Mouse (Mus musculus) adipocyte (in vitro differentiated cells): ENCODE measurements around the gene Zbtb4.

ENCODE experiments used
- DNase-seq: peaks from one replicate; pipeline ENCODE4 v3.0.0-alpha.2; 2016; ENCODE audit warnings: low spot score

Gene Zbtb4

DNA sequence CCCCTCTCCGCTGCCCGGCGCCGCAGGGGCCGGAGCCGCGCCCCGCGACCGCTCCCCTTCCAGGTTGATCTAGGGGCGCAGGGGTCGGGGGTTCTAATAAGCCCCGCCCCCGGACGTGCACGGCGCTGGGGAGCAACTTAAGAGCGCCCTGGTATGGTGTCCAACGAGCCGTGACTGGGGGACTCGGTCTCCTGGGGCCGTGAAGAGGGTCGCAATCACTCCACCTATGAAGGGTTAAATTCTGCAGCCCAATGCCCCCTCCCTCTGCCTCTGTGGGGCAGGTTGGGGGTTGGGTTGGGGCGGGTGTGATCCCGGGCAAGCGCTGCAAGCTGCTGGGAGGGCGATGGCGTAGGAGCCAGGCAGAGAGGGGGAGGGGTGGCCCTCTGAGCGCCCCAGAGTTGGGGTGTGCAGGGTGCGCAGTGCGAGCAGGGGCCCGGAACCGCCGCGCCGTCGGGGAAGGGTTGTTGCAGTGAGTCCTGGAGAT, 456 bp downstream of the Zbtb4 start:
- no peak for DNase-seq

DNA sequence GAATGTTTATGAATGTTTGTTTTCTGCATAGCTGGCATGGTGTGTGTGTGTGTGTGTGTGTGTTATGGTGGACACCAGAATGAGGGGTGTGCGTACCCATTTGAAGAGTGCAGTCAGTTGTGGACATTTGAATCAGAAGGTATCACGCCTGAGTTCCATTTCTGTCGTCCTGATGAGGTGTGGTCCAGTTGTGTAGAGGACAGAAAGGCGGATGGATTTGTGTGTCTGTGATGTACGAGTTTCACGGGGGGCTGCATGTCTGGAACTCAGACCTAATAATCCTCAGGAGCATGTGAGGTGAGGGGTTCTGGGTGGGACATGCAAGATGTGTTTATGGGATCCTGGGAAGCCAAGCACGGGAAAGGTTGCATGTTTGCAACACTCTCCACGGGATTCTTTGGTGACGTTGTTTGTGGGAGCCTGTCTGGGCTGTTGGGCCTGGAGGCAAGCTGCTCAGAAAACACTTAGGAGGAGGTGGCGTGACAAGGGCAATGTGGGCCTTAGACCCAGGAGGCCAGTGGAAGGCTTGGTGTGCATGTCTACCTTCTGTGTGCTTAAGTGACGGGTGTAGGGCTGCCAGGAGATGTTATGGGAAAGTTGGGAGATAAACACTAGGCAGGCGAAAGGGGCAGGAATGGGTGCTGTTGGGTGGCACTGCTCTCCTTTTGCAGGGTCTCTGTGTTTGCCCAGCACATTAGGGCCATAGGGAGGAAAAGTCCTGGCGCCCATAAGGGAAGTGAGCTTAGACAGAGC, 1.3 kb downstream of the Zbtb4 start:
- no peak for DNase-seq

DNA sequence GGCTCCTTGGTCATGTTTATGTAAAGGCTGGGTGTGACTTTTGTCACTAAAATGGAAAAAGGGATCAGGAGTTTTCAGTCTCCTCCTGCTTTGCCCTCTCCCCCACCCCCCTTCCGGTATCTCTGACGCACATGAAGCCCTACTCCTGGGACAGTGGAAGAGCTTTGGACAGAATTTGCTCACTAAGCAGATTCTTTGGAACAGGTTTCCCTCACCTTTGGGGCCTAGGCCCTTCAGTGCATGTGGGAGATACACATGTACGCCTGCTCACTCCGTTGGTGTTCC, 1.9 kb downstream of the Zbtb4 start:
- DNase-seq = no peak

DNA sequence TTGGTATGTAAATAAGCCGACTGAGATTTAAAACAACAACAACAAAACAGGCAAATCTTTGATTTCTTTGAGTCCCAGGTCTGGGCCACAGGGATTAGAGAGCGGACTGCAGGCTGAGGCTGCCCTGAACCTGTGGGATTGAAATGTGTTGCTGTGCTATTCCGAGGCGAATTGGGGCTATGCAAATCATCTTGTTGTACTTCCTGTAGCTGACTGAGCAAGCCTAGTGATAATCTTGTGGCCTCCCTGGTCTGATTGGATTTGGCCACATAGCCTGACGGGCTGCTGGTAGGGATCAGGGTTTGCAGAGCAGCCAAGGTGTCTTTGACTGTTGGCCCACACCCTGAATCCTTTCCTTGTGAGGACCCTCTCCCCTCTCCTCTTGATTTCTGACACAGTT, 9.2 kb downstream of the Zbtb4 start:
- DNase-seq = no peak

DNA sequence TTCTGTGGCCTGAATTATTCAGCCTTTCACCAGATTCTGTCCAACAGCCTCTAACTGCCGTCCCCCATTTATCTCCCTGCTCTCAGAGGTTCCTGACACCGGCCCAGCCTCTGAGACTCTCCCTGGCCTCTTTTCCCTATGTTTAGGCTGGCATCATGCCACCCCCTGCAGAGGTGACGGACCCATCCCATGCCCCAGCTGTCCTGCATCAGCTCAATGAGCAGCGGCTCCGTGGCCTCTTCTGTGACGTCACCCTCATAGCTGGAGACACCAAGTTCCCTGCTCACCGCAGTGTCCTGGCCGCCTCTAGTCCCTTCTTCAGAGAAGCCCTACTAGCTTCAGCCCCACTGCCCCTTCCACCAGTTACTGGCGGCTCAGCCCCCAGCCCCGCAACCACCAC, 10.0 kb downstream of the Zbtb4 start:
- DNase-seq = no peak

DNA sequence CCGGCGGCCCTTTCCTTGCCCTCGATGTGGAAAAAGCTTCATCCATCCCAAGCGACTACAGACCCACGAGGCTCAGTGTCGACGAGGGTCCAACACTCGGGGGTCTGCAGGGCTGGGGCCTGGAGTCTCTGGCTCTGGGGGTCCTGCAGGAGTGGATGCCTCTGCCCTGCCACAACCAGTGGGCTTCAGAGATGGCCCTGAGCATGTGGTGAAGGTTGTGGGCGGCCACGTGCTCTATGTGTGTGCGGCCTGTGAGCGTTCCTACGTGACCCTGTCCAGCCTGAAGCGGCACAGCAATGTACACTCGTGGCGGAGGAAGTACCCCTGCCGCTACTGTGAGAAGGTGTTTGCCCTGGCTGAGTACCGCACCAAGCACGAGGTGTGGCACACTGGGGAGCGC, 10.8 kb downstream of the Zbtb4 start:
- DNase-seq = no peak

DNA sequence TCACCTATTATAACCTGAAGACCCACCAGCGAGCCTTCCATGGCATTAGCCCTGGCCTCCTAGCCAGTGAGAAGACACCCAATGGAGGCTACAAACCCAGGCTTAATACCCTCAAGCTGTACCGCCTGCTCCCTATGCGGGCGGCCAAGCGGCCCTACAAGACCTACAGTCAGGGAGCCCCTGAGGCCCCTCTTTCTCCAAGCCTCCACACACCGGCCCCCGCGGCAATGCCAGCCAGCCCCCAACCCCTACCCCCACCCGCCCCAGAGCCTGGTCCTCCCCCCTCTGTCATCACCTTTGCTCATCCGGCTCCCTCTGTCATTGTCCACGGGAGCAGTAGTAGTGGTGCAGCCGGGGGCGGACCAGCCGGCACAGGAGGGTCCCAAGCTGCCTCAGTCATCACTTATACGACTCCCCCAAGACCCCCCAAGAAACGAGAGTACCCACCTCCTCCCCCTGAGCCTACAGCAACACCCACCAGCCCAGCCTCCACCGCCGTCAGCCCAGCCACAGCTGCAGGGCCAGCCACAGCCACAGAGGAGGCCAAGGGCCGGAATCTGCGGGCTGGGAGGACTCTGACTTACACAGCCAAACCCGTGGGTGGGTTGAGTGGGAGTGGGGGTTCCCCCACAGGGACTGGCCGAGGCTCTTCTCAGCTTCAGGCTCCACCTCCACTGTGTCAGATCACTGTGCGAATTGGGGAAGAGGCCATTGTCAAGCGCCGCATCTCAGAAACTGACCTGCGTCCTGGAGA, 12.0 kb downstream of the Zbtb4 start:
- no peak for DNase-seq

DNA sequence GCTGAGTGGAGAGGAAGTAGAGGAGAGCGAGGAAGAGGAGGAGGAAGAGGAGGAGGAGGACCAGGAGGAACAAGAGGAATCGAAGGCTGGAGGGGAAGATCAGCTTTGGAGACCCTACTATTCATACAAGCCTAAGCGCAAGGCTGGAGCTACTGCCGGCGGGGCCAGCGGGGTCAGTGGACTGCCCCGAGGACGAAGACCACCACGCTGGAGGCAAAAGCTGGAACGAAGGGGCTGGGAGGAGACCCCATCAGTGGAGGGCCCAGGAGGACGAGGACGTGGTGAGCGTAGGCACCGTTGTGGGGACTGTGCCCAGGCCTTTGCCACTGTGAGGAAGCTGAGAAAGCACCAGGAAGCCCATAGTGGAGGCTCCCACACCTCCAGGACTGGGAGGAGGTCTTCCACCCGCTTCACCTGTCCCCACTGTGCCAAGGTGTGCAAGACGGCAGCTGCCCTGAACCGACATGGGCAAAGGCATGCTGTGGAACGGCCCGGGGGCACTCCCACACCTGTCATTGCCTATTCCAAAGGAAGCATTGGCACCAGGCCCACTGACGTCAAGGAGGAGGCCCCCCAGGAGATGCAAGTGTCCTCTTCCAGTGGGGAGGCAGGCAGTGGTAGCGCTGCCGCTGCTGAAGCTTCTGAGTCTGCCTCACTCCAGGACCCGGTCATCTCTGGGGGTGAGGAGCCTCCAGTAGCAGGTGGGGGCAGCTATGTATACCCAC, 12.7 kb downstream of the Zbtb4 start:
- DNase-seq = no peak

- no peak for DNase-seq
These were observed 13.3 kb downstream of the Zbtb4 start for GRCm38 (mm10) chr11:69778985-69779384.

- DNase-seq = no peak
These were observed 16.1 kb downstream of the Zbtb4 start for GRCm38 (mm10) chr11:69781828-69782227.

DNA sequence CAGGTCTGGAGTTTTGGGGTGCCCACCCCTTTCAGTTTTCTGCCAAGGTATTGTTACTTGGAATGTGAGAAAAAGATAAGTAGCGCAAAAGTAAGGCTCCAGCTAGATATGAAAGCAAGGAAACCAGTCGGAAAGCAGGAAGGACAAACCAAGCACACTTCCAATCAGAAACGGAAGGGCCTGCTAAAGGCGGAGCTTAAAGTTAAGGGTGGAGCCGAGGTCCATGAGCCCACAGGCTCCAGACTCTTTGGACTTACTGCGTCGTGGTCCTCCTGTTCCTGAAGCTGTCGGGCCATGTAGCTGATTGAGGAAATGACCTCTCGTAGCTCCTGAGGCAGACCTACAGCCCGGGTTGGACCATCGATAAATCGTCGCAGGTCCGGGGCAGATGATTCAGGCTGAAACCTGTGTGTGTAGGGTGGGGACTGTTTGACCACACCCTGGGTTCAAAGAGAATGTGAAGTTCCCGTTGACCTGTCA, 19.1 kb downstream of the Zbtb4 start:
- no peak for DNase-seq

DNA sequence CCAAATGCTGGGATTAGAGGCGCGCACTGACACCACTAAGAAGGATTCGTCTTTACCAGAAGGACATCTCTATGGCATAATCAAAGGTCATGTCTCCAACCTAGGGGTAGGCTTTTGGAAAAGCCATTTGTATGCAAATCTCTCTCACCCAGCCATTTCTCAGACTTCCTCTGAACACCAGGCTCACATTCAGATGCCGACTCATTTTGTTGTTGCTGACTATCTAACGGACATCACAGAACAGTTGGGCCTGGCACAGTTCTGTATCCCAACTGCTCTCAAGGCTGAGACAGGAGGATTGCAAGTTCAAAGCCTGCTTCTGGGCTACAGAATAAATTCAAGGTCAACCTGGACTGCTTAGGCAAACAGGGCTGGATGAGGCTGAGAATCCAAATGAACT, 21.6 kb downstream of the Zbtb4 start:
- DNase-seq = no peak

DNA sequence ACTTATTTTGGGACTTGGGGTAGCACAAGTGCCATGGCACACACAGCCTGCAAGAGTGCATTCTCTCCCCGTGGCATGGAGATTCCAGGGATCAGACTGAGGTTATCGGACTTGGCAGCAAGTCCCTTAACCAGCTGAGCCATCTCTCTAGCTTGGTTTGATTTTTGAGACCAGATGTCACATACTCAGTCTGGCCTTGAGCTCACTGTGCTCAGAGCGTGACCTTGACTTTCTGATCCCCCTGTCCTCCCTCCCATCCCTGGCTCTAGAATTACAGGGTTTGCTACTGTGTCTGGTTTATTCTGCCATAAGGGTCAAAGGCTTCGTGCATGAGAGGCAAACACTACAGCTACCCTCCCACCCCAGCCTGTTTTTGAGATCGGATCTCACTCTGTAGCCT, 23.7 kb downstream of the Zbtb4 start:
- no peak for DNase-seq

DNA sequence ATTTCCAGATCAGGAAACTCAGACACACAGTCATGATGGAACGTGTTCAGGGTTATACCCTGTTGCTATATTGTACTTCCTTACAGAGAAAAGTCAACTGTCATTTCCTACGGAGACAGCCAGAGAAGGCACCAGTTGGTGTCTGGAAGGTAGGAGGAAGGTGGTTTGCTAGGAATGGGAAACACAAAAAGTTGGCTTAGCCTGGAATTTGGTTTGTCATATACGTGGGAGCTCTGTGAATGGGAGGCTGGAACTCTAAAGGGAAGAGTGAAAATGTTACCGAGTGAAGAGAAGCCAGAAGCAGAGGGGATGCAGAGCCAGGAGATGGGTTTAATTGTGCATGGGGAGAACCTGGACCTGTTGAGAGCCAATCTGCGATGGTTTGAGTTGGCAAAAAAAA, 25.7 kb downstream of the Zbtb4 start:
- no peak for DNase-seq

DNA sequence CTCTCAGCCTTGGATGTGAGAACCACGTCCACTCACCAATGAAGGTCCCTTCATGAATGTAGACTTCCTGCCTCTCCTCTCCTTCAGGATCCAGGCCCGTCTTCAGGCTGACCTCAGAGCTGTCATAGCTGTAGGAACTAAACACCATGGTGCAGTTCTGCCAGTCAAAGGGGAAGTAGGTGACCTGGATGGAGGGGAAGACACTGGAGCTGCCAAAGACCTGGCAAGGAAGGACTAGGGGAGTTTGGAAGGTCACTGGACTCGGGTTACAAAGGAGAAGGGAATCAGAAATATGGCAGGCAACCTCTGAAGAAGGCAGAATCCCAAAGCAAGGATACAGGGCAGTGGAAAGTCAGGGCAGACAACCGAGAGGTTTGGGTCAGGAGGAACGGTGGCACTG, 27.7 kb downstream of the Zbtb4 start:
- DNase-seq = no peak

DNA sequence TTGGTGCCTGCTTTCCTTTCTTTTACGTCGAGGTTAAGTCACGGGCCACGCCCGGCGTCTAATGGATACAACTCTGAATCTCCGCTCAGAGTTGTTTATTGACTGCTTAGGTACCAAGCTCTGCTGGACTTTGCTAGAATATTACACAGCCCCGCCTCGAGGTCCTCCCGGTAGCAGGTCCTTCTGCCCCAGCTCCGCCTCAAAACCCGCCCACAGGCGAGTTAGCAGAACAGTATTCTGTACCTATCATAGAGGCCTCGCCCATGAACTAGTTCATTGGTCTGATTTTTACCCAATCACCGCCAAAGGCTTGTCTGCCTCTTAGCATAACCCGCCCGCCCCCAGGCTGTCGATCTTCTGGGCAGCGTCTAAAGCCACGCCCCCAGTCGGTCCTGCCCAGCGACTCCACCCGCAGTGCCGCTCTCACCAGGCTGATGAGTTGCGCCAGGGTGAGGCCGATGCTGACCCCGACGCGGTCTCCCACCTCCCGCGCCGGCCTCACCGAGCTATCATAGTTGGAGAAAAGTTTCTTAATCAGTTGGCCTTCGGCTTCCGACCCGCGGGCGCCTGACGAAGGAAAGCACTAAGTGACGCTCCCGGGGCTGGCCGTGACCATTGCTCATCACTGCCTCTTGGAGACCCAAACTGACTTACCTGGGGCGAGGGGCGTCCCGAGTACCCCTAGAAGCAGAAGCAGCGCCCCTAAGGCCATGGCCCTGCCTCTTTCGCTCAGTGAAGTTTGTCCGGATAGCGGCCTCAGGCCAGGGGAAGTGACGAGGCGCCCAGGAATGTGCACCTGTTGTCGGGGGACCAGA, 29.7 kb downstream of the Zbtb4 start, which contains the start of gene Chrnb1:
TSS of gene Chrnb1 (minus strand) at position 776 of the 815 bp plus-strand sequence.
- peak; percentile 89 for DNase-seq

- no peak for DNase-seq
These were observed 30.3 kb downstream of the Zbtb4 start for GRCm38 (mm10) chr11:69795983-69796435.

DNA sequence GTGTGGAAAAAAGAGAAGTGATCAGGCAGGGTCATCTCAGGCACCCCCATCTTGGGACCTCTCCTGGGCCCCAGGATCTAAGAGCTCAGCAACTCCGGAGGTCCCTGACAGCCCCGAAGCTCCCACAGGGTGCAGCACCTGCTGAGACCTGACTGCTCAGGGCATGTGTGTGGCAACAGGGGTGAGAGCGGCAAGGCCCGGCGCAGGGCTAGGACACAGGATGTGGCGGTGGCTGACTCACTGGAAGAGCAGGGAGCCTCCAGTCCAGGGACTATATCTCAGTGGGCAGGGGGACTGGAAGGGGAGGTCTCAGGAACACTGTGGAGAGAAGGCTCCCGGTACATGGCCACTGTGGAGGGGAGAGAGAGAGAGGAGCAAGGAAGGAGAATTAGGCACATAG, 32.2 kb downstream of the Zbtb4 start:
- no peak for DNase-seq

- DNase-seq = no peak
These were observed 33.9 kb downstream of the Zbtb4 start for GRCm38 (mm10) chr11:69799394-69800137.

DNA sequence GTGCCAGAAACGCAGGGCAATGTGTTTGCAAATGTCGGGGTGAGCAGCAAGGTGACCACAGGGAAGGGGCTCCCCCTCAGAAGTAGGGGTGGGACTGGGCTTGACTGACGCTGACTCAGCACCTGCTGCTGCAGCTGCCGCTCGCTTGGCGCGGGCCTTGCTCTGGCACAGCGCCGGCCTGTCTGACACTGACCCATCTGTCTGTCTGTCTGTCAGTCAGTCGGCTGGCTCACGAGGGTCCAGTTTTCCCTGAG, 34.4 kb downstream of the Zbtb4 start:
- no peak for DNase-seq

- DNase-seq = no peak
These were observed 34.9 kb downstream of the Zbtb4 start for GRCm38 (mm10) chr11:69800392-69801197.
